Mouse (Mus musculus) bone marrow macrophage, adult 2 months (primary cell): ENCODE data around the gene Dntt.

ENCODE experiments used
- CTCF ChIP-seq: IDR thresholded peaks from 2 replicates; pipeline ENCODE4 v1.5.1; 2012; ENCODE audit warnings: low read depth, mild to moderate bottlenecking, low read length, moderate library complexity
- POLR2A ChIP-seq: IDR thresholded peaks from 2 replicates; pipeline ENCODE4 v1.6.1; 2012; ENCODE audit warnings: mild to moderate bottlenecking, low read depth, low read length, borderline replicate concordance

GRCm38 (mm10) chr19:41027024-41027423 is 2.1 kb upstream of the Dntt start:
- no peak for TF ChIP-seq CTCF
- no peak for TF ChIP-seq POLR2A
